Mouse (Mus musculus) ES-Bruce4 (cell line): ENCODE measurements around the gene 9030025P20Rik. TPM values are rescaled to one million over a fixed set of nuclear protein-coding genes. Genes with fewer than 3 reads are reported as not detected.
"Not testable (repeated sequence)": the region's sequence is repeated elsewhere in the genome, so short reads cannot be mapped to it uniquely, and the experiment has no call there.

Experiments
- H3K27ac ChIP-seq: 2 replicates; pipeline ENCODE4 v1.5.1; 2012; ENCODE audit warnings: low read length, inconsistent platforms; ENCODE audit not compliant: insufficient read depth
- H3K27me3 ChIP-seq: 2 replicates; pipeline ENCODE4 v1.6.1; 2012; ENCODE audit warnings: mild to moderate bottlenecking, low read length, inconsistent platforms; ENCODE audit not compliant: control insufficient read depth, poor library complexity, insufficient read depth, severe bottlenecking
- H3K36me3 ChIP-seq: 2 replicates; pipeline ENCODE4 v1.6.1; 2012; ENCODE audit warnings: inconsistent platforms, mild to moderate bottlenecking, low read length, moderate library complexity; ENCODE audit not compliant: control insufficient read depth, poor library complexity, insufficient read depth, severe bottlenecking
- H3K4me1 ChIP-seq: one replicate; pipeline ENCODE4 v1.8.1; 2011; ENCODE audit warnings: low read length; ENCODE audit not compliant: control insufficient read depth, insufficient read depth
- H3K4me3 ChIP-seq: 2 replicates; pipeline ENCODE4 v1.5.1; 2011; ENCODE audit warnings: low read depth, mild to moderate bottlenecking, low read length
- H3K9ac ChIP-seq: 2 replicates; pipeline ENCODE4 v1.6.1; 2012; ENCODE audit warnings: low read depth, mild to moderate bottlenecking, inconsistent platforms; ENCODE audit not compliant: poor library complexity, severe bottlenecking
- H3K9me3 ChIP-seq: replicated peaks from 2 replicates; pipeline ENCODE4 v1.6.1; 2012; ENCODE audit warnings: mild to moderate bottlenecking, low read length, inconsistent platforms; ENCODE audit not compliant: control insufficient read depth, poor library complexity, insufficient read depth, severe bottlenecking
- CTCF ChIP-seq: IDR thresholded peaks from one replicate; pipeline ENCODE4 v1.8.1; 2011; ENCODE audit warnings: low read depth, low read length
- EP300 ChIP-seq: IDR thresholded peaks from 2 replicates; pipeline ENCODE4 v1.6.1; 2011; ENCODE audit warnings: low read depth, low read length; ENCODE audit not compliant: insufficient read depth
- POLR2A ChIP-seq: IDR thresholded peaks from one replicate; pipeline ENCODE4 v1.8.1; 2011; ENCODE audit warnings: low read length; ENCODE audit not compliant: insufficient read depth
- polyA plus RNA-seq: library from polyadenylated mRNA; stranded (reverse); fragments of >200 nt; gene quantifications from 2 replicates; pipeline ENCODE4 v1.2.4, GENCODE M21; 2011; ENCODE audit warnings: low read depth; ENCODE audit not compliant: missing spikeins, insufficient read depth, insufficient read length

The 9030025P20Rik gene
- 10.8 and 13.0 TPM in 2 replicates for polyA plus RNA-seq

DNA sequence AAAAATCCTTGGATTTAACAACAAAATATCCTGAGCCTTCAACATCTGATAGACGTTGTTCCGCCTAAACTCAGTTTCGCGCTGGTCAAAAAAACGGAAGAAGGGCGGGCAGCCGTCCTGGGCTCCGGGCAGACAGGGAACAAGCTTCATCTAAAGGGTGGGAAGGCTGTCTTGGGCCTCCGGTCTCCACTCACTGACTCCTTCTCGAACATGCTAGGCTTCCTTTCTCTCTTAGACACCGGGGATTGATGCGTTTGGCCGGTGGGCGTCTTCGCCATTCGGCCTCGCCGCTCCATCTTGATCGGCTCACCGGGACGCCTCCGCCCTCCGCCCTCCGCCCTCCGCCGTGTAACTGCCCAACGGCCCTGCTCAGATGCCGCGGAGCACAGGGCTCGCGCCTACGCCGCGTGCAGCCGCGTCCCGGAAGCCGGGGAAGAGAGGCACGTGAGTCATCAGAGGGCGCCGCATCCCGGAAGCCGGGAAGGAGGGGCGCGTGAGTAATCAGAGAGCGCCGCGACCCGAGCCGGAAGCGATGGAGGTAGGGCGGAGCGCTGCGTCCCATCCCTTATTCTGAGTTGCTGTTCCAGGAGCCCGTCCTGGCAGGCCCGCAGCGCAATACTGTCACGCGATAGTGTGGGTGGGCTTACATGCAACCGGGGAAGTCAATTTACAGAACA, at the start of gene 9030025P20Rik, which contains the start of gene Gm3417:
9030025P20Rik (plus strand) TSS at position 107 of the 677 bp plus-strand sequence.
Gm3417 (minus strand) TSS at position 429 of the 677 bp plus-strand sequence.
- H3K4me3 ChIP-seq, H3K9me3 ChIP-seq, H3K4me1 ChIP-seq, H3K36me3 ChIP-seq, H3K27me3 ChIP-seq, H3K27ac ChIP-seq: not testable (repeated sequence)
- H3K9ac ChIP-seq, result 0 out of 2 replicates have a peak within 1 kb of the TSS, but pooled peaks have one; percentile 56

DNA sequence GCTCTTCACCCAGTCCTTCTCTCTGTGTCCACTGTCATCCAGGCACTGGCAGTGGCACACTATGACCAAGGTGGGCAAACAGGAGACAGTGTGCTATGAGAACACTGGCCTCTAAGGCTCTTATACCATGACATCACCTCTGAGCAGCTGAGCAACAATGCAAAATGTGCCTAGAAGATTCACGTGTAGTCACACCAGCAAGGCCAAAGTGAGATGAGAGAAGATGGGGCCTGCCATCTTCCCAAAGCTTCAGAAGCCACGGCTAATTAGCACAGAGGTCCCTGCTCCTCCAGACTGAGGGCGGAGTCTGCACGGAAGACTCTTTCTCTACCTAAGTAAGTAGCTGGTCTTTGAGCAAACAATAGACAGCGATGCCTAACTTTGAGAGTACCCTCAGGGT, 49.6 kb upstream of the 9030025P20Rik start:
- Histone ChIP-seq H3K36me3 (no peaks in the 10 kb centered on the region), H3K4me1 (no peaks in the 10 kb centered on the region), H3K9me3 (no peaks in the 10 kb centered on the region), H3K27ac (no peak overlapping the region), H3K4me3 (no peak overlapping the region), H3K27me3 (no peaks in the 10 kb centered on the region), H3K9ac (no peak overlapping the region)
- TF ChIP-seq POLR2A (no peak), EP300 (no peak), CTCF (no peak)

DNA sequence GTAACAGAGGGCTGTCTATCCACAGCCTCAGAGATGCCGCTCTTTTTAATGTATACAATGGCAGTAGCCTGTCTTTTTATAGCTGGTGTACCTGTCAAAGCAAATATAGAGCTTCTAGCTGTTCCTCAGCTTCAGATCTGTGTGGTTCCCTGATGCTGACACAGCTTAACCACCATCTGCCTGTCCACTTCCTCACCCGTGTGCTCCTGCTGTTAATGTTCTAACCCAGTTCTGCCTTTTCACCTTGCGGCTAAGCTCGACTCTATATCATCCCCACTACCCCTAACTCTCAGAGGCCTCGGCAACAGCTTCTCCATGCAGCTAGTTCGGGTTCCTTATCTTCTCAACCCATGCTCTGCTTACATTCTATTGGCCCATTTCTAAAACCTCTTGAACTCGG, 47.6 kb upstream of the 9030025P20Rik start:
- no peaks in the 10 kb centered on the region for H3K4me1 ChIP-seq
- no peak overlapping the region for H3K9ac ChIP-seq
- H3K9me3 ChIP-seq, result no peaks in the 10 kb centered on the region
- no peak overlapping the region for H3K27ac ChIP-seq
- no peaks in the 10 kb centered on the region for H3K27me3 ChIP-seq
- no peak for TF ChIP-seq CTCF
- no peak for TF ChIP-seq POLR2A
- no peak for TF ChIP-seq EP300
- no peak overlapping the region for H3K4me3 ChIP-seq
- no peaks in the 10 kb centered on the region for H3K36me3 ChIP-seq

GRCm38 (mm10) chr17:14931469-14931868, 46.8 kb upstream of the 9030025P20Rik start:
- no peaks in the 10 kb centered on the region for H3K36me3 ChIP-seq
- no peak overlapping the region for H3K9ac ChIP-seq
- H3K27ac ChIP-seq, result no peak overlapping the region
- no peaks in the 10 kb centered on the region for H3K4me1 ChIP-seq
- no peaks in the 10 kb centered on the region for H3K9me3 ChIP-seq
- no peak overlapping the region for H3K4me3 ChIP-seq
- no peak for TF ChIP-seq POLR2A
- TF ChIP-seq CTCF, result no peak
- no peak for TF ChIP-seq EP300
- H3K27me3 ChIP-seq, result no peaks in the 10 kb centered on the region

DNA sequence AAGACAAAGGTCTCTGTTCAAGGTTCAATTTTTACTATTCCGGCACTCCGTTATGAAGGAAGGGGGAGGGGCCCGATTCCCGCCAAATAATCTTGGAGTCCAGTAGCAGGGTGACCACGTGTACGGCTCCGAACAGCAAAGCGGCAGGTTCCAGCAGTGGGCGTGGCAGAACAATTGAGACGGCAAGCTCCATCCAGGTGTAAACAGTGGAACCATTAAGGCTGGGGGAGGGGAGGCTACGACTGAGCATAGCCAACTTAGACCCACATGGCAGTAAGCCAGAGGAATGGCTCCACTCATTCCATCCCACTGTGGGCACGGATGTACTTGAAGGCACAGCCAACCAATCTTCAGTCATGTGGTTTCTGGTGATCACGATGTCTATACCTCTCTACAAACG, 43.0 kb upstream of the 9030025P20Rik start:
- H3K9me3 ChIP-seq, H3K27me3 ChIP-seq, H3K36me3 ChIP-seq, H3K4me1 ChIP-seq, H3K4me3 ChIP-seq, H3K27ac ChIP-seq, H3K9ac ChIP-seq: not testable (repeated sequence)
- 0 out of 2 replicates have a peak, but pooled peaks have one; percentile 35 for TF ChIP-seq EP300

DNA sequence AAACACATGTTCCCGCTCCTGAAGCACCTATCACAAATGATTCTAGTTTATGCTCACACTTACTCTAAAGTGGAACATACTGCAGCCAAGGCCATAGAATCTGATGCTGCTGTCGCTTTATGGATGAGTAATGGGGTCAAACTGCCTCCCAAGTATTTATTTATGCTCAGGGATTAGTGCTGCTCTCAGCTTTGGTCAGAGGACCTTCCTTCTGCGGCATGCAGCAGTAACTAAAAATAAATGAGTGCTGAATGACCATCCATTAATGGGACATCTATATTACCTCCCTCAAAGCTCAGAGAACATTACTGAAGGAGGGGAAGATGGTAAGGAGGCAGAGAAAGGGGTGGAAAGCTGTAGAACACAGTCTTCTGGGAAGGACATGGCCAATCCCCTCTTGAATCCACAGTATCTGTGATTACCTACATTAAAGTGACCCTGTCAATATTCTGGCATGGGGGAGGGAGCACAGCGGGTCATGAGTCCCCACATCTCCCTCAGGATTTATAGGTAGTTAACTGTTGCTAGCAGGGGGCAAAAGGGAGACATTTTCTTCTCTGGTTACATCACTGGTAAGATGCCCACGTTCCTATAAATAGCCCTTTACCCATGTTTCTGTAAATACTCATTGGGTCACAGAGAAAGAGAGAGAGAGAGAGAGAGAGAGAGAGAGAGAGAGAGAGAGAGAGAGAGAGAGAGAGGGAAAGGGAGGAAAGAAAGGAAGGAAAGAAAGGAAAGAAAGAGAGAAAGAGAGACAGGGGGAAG, 42.2 kb upstream of the 9030025P20Rik start:
- H3K27me3 ChIP-seq, result no peaks in the 10 kb centered on the region
- no peaks in the 10 kb centered on the region for H3K9me3 ChIP-seq
- H3K9ac ChIP-seq, result no peak overlapping the region
- no peak for TF ChIP-seq EP300
- TF ChIP-seq POLR2A, result no peak
- TF ChIP-seq CTCF, result no peak
- no peak overlapping the region for H3K4me3 ChIP-seq
- no peaks in the 10 kb centered on the region for H3K4me1 ChIP-seq
- no peak overlapping the region for H3K27ac ChIP-seq
- H3K36me3 ChIP-seq, result no peaks in the 10 kb centered on the region

GRCm38 (mm10) chr17:14942181-14942580, 36.1 kb upstream of the 9030025P20Rik start:
- H3K4me3 ChIP-seq, H3K27me3 ChIP-seq, H3K9me3 ChIP-seq, H3K27ac ChIP-seq, H3K4me1 ChIP-seq: not testable (repeated sequence)
- H3K9ac ChIP-seq, result peak overlapping the region; percentile 65; the same call in 1 of the 2 replicates
- H3K36me3 ChIP-seq, result peaks cover 15% of the 10 kb centered on the region; the same call in 1 of the 2 replicates
